Mouse (Mus musculus) hindbrain, embryonic 11.5 days (tissue): Measurements from ENCODE around the gene Coro2b. TPM values are rescaled to one million over a fixed set of nuclear protein-coding genes. Genes with fewer than 3 reads are reported as not detected.

ENCODE experiments used
- ATAC-seq: fragments of 200-750 bp; cut with Nextera tagmentation; 2 replicates; pipeline ENCODE4 v1.8.0; 2017; ENCODE audit warnings: mild to moderate bottlenecking, moderate TSS enrichment, moderate library complexity; ENCODE audit not compliant: low FRiP score
- DNase-seq: peaks from one replicate; pipeline ENCODE4 v3.0.0-alpha.2; 2015; ENCODE audit warnings: low spot score
- H3K27ac ChIP-seq: fragments of 300-500 bp; sonication (generic); 2 replicates; pipeline ENCODE4 v1.5.1; 2014; ENCODE audit warnings: mild to moderate bottlenecking, low read depth, low read length
- H3K27me3 ChIP-seq: fragments of 300-500 bp; sonication (generic); 2 replicates; pipeline ENCODE4 v1.6.1; 2014; ENCODE audit warnings: mild to moderate bottlenecking, low read length, moderate library complexity, mixed read lengths; ENCODE audit not compliant: control insufficient read depth, insufficient read depth
- H3K36me3 ChIP-seq: fragments of 300-500 bp; sonication (generic); 2 replicates; pipeline ENCODE4 v1.6.1; 2014; ENCODE audit warnings: mild to moderate bottlenecking, low read length, moderate library complexity, mixed read lengths; ENCODE audit not compliant: control insufficient read depth, insufficient read depth
- H3K4me1 ChIP-seq: fragments of 300-500 bp; sonication (generic); replicated peaks from 2 replicates; pipeline ENCODE4 v1.6.1; 2014; ENCODE audit warnings: low read length, mixed read lengths; ENCODE audit not compliant: control insufficient read depth, insufficient read depth
- H3K4me2 ChIP-seq: fragments of 300-500 bp; sonication (generic); replicated peaks from 2 replicates; pipeline ENCODE4 v1.6.1; 2014; ENCODE audit warnings: mild to moderate bottlenecking, low read depth, low read length
- H3K4me3 ChIP-seq: fragments of 300-500 bp; sonication (generic); 2 replicates; pipeline ENCODE4 v1.5.1; 2014; ENCODE audit warnings: low read depth, low read length
- H3K9ac ChIP-seq: fragments of 300-500 bp; sonication (generic); 2 replicates; pipeline ENCODE4 v1.6.1; 2014; ENCODE audit warnings: low read depth, low read length
- H3K9me3 ChIP-seq: fragments of 300-500 bp; sonication (generic); 2 replicates; pipeline ENCODE4 v1.6.1; 2016; ENCODE audit warnings: low read length; ENCODE audit not compliant: control insufficient read depth
- WGBS: fragments of 180-500 bp; shearing (Covaris S2); extraction: QIAGEN DNeasy Blood & Tissue Kit; methylation state at CpG from one replicate; pipeline ENCODE4 v1.1.7; 2014; 5-methylcytosine and 5-hydroxymethylcytosine counted together
- polyA plus RNA-seq: library from polyadenylated mRNA; unstranded; fragments of >200 nt; fragmentation: Nextera tagmentation; extraction: Ambion mirVana; gene quantifications from 2 replicates; pipeline ENCODE4 v1.2.1, GENCODE M21; 2014

Gene Coro2b
- polyA plus RNA-seq, 1 experiment from 2014 or later, result 20.5 TPM

DNA sequence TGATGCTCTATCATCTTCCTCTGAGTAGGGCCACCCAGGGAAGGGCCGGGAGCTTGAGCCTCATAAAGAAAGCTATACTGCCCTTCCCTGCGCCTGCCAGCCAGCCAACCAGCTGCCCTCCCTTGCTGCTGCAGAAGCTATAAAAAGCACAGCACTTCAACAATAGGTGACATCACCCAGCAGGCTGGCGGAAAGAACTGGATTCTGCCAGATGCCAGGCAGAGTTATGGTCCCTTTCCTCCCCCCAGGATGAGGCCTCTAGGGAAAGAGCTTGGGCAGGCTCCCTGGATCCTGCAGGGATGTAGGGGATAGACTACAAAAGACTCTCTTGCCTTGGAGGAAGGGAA is 98.1 kb downstream of the Coro2b start:
- Histone ChIP-seq H3K4me1 (no peaks in the 10 kb centered on the region), H3K4me2 (no peak overlapping the region), H3K27ac (no peak overlapping the region), H3K4me3 (no peak overlapping the region), H3K9me3 (no peaks in the 10 kb centered on the region), H3K9ac (no peak overlapping the region), H3K36me3 (no peaks in the 10 kb centered on the region), H3K27me3 (no peaks in the 10 kb centered on the region)
- ATAC-seq, result no peak
- 58% methylated on average over 3 of the region's 3 CpGs for WGBS
- DNase-seq, result peak; percentile 23

DNA sequence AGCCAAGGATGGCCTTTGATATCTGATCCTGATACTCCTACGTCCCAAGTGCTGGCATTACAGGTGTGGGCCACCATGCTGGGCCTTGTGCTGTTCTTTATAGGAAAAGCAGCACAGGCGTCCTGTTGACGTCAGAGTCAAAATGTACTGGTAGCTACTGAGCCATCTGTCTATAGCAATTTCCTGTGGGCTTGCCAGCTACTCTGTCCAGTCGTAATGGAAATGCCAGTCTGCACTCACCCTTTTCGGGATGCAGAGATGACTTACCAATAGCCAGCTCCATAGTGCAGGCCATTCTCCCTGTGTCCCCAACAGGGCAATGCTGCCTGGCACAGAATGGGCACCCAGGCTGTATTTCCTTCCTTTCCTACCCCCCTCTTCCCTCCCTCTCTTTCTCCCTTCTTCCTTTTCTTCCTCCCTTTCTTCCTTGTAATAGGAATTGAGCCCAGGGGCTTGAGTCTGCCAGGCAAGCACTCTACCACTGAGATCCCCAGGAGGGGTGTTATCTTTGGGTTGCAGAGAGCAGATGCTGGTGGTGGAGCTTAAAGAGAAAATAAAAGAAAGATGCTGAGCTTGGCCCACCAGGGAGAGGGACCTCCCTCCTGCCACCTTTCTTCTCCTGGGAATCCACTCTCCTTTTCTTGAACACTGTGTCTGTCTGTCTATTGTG is 98.6 kb downstream of the Coro2b start:
- H3K9ac ChIP-seq, result no peak overlapping the region
- H3K27me3 ChIP-seq, result no peaks in the 10 kb centered on the region
- no peak for ATAC-seq
- H3K4me2 ChIP-seq, result no peak overlapping the region
- no peak overlapping the region for H3K4me3 ChIP-seq
- no peaks in the 10 kb centered on the region for H3K4me1 ChIP-seq
- no peaks in the 10 kb centered on the region for H3K36me3 ChIP-seq
- no peaks in the 10 kb centered on the region for H3K9me3 ChIP-seq
- DNase-seq, result no peak
- WGBS, result 77% methylated on average over 5 of the region's 5 CpGs
- H3K27ac ChIP-seq, result no peak overlapping the region

DNA sequence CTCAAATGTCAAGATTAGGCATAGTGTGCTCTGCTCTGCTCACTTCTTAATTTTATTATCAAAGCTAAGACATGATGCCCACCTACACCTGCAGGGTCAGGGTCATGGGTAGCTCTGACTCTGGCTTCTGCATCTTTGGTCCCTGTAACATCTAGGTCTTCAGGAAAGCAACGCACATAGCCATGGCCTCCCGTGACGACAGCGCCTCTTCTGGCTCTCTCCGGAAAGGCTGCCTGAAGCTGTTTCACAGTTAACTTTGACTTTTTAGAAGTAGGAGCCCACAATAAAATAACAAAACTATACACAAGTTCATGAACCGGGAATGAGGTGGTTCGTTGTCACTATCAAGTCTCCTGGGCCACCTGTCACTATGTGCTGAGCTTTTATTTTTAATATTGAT is 99.4 kb downstream of the Coro2b start:
- no peaks in the 10 kb centered on the region; the same call in 1 of the 2 replicates for H3K4me1 ChIP-seq

DNA sequence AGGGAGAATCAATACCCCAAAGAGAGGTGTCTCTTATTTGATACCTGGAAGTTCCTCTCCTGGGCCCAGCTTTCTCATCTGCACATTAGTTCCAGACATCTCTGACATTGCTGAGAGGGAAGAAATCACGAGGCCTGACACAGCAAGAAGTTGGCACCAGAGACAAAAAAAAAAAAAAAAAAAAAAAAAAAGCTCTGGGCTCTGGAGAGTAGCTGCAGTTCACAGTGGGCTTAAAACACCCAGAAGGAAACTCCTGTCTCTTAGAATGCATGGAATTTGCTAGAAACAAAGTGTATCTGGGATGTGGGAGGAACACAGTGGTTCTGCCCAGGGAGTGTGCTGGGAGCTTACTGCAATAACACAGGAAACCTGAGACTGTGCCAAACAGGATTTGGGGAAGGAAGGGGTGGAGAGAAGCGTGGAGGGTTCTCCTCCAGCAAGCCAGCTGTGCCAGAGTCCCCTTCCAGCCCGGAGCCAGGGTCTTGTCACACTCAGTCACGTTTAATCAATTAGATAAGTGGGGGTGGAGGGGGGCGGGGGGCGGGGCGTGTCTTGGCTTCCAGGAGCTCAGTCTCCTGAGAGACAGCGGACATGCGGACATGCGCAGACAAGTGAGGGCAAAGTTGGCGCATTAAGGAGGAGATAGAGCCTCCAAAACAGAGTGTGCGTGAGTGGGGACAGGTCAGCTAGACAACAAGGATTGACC is 101.1 kb downstream of the Coro2b start:
- 11% methylated on average over 12 of the region's 12 CpGs for WGBS
- no peaks in the 10 kb centered on the region for H3K27me3 ChIP-seq
- 0 out of 2 replicates have a peak, but pooled peaks cover 2% of the 10 kb centered on the region for H3K36me3 ChIP-seq
- DNase-seq (peak; percentile 56), ATAC-seq (peak; percentile 35; the same call in 1 of the 2 replicates)
- H3K9ac ChIP-seq, result no peak overlapping the region
- H3K9me3 ChIP-seq, result no peaks in the 10 kb centered on the region
- 0 out of 2 replicates have a peak overlapping the region, but pooled peaks have one; percentile 36 for H3K27ac ChIP-seq
- H3K4me3 ChIP-seq, result no peak overlapping the region
- H3K4me2 ChIP-seq, result no peak overlapping the region
- H3K4me1 ChIP-seq, result no peaks in the 10 kb centered on the region; the same call in 1 of the 2 replicates

More for the DNA sequence above, 99.4 kb downstream of the Coro2b start:
- 94% methylated on average over 7 of the region's 7 CpGs for WGBS
- H3K4me3 ChIP-seq, result no peak overlapping the region
- H3K9ac ChIP-seq, result no peak overlapping the region
- no peak overlapping the region for H3K27ac ChIP-seq
- no peak overlapping the region for H3K4me2 ChIP-seq
- H3K27me3 ChIP-seq, result no peaks in the 10 kb centered on the region
- DNase-seq (no peak), ATAC-seq (no peak)
- H3K9me3 ChIP-seq, result no peaks in the 10 kb centered on the region
- H3K36me3 ChIP-seq, result no peaks in the 10 kb centered on the region

DNA sequence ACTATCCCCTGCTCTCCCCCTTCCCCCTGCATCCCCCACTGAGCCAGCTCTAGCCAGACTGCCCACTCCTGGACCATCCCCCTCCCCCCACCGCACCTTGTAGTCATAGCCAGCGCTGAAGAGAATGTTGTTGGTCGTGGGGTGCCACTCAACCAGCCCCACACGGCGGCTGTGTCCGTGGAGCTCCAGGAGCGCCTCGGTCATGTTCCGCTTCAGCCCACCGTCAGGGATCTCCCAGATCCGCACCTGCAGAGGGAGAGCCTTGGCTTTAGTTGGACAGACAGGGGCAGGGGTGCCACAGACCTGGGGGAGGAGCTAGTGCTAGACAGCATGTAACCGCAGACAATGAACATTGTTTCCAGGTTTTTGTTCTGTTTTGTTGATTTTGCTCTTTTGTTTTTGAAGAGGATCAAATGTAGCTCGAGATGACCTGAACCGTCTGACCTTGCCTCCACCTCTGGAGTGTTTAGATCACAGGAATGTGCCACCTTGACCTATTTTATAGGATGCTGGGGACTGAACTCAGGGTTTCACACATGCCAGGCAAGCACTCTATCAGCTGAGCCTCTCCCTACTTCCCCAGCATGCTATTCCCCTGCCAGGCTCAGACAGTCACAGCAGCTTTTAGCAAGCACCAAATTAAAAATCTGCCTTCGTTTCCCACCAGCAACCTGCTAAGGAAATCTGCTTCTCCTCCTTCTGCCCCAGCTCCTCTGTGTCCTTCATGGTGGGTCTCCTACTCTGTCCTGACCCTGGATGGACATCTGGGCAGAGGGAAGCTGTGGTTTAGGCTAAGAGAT is 104.4 kb downstream of the Coro2b start:
- no peak for ATAC-seq

DNA sequence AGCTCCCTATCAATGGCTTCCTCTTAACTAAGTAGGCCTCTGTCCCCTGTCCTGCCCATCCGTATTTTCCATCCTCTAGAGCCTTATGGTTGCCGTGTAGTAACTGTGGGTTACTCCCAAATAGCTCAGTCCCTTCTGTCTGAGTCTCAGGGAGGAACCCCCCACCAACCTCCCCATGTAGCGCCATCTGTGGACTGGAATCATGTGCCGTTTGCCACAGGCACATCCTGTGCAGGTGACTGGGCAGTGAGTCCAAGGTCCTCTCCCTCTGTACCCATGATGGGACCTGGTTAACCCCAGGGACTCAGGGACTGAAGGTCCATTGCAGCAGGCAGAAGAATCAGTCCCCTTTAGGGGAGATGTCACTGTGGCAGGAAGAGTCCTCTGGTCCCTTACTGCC is 106.1 kb downstream of the Coro2b start:
- no peak overlapping the region for H3K4me3 ChIP-seq
- H3K36me3 ChIP-seq, result peaks cover 8% of the 10 kb centered on the region; the same call in 1 of the 2 replicates
- H3K9ac ChIP-seq, result no peak overlapping the region
- WGBS, result 90% methylated on average over 4 of the region's 4 CpGs
- H3K4me1 ChIP-seq, result no peaks in the 10 kb centered on the region; the same call in 1 of the 2 replicates
- DNase-seq (no peak), ATAC-seq (no peak)
- no peak overlapping the region for H3K4me2 ChIP-seq
- no peaks in the 10 kb centered on the region for H3K27me3 ChIP-seq
- H3K27ac ChIP-seq, result no peak overlapping the region
- no peaks in the 10 kb centered on the region for H3K9me3 ChIP-seq

More for the DNA sequence above, 104.4 kb downstream of the Coro2b start:
- no peak overlapping the region for H3K4me2 ChIP-seq
- no peak overlapping the region for H3K27ac ChIP-seq
- peaks cover 8% of the 10 kb centered on the region; the same call in 1 of the 2 replicates for H3K36me3 ChIP-seq
- no peaks in the 10 kb centered on the region for H3K9me3 ChIP-seq
- H3K27me3 ChIP-seq, result no peaks in the 10 kb centered on the region
- no peaks in the 10 kb centered on the region; the same call in 1 of the 2 replicates for H3K4me1 ChIP-seq
- WGBS, result 60% methylated on average over 15 of the region's 15 CpGs
- H3K9ac ChIP-seq, result no peak overlapping the region
- no peak for DNase-seq
- no peak overlapping the region for H3K4me3 ChIP-seq

DNA sequence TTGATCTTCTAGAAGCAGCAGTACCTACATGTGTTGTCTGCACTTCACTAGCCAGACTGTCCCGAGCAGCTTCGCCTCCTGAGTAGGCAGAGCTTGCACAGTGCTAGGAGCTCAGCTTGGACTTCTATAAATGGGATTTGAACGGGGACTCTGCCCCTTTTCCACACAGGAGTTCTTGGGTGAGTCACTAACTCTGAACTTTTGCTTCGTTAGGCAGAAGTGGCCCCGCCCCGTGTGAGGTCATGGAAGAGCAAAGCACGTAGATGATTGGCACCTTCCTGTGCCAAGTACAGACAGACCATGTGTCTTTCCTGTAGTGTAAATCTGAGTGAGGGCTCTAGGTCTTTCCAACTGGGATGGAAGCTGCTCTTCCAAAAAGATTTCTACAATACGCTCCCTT is 109.8 kb downstream of the Coro2b start:
- no peaks in the 10 kb centered on the region for H3K27me3 ChIP-seq
- H3K9ac ChIP-seq, result no peak overlapping the region
- no peaks in the 10 kb centered on the region for H3K4me1 ChIP-seq
- no peak overlapping the region for H3K4me2 ChIP-seq
- DNase-seq (no peak), ATAC-seq (no peak)
- H3K9me3 ChIP-seq, result no peaks in the 10 kb centered on the region
- H3K36me3 ChIP-seq, result peaks cover 8% of the 10 kb centered on the region; the same call in 1 of the 2 replicates
- H3K4me3 ChIP-seq, result no peak overlapping the region
- no peak overlapping the region for H3K27ac ChIP-seq
- 90% methylated on average over 8 of the region's 8 CpGs for WGBS

DNA sequence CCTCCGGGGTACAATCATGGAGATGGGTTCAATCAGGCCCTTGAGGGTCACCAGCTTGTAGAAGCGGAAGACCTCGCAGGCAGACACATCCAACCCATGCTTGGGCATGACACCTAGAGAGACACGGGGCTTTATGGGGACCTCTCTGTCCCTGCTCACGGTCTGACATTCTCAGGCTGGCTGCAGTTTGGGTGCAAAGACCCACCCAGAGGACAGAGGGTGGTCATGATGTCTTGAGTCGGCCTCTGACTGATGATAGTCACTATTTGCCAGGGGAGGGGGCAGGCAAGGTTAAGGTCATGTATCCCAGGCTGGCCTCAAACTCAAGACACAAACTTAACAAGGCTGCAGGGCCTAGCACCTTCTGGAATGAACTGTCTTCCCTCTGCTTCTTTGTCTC is 110.3 kb downstream of the Coro2b start:
- Histone ChIP-seq H3K27me3 (no peaks in the 10 kb centered on the region), H3K4me3 (no peak overlapping the region), H3K4me1 (no peaks in the 10 kb centered on the region), H3K27ac (no peak overlapping the region), H3K4me2 (no peak overlapping the region), H3K9ac (no peak overlapping the region), H3K36me3 (peaks cover 8% of the 10 kb centered on the region; the same call in 1 of the 2 replicates), H3K9me3 (no peaks in the 10 kb centered on the region)
- 96% methylated on average over 6 of the region's 6 CpGs for WGBS
- ATAC-seq (no peak), DNase-seq (no peak)
